Mouse (Mus musculus) naive thymus-derived CD4-positive, alpha-beta T cell, adult 2 months (primary cell): ENCODE measurements at regions not wholly inside any gene's neighbourhood (a gene's known extent, or its start where the extent isn't known, plus 50 kb on each side); places are given as distances from the start of the nearest gene placed in this dataset.

Experiments used
- DNase-seq: peaks from one replicate; pipeline ENCODE4 v3.0.0-alpha.2; 2011; ENCODE audit warnings: low read depth

DNA sequence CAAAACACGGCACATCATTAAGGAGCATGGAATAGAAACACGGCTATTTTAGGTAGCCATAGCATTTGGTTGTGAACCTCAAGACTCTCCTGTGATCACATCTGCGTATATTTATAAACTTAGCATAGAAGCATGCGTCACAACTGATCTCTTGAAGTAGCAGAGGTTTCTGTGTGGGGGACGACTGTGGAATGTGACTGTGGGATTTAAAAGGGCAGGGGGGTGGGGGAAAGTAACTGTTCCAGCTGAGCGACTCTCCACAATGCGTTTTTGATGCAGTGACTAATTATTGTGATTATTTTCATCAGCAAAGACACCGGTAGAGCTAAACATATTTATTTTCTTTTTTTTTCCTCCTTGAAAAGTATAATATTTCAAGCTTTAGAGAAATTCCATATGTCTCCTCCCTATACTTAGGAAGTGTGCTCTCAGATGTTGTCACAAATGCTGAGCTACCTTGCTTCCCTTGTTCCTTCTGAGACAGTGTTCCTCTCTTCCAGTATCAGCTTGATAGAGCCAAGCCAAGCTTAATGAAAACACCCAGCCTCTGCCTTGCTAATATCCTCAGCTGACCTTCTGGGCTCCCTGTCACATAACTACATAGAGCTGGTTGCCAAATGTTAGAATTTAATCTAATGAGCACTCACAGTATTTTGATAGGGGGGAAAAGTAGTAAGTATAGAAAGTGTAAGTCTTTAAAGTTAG is 75.0 kb upstream of the Magi3 start:
- DNase-seq, result no peak

DNA sequence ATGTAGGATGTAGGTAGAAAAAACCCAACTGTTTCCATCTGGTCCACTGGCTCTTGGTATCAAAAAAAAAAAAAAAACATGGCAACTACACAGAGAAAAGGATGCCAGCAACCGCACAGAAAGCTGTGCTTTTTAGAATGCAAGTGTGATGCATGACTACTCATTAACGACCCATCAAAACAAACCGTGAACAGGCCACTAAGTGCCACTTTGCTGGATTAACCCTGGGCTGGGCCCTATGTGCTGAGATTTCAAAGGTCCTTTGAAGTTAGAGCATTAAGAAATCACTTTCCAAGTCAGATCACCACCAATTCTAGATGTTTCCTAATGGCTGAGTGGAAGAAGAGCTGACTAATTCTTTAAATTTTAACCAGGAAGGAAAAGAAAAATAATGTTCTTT is 73.7 kb upstream of the Magi3 start:
- DNase-seq, result no peak

DNA sequence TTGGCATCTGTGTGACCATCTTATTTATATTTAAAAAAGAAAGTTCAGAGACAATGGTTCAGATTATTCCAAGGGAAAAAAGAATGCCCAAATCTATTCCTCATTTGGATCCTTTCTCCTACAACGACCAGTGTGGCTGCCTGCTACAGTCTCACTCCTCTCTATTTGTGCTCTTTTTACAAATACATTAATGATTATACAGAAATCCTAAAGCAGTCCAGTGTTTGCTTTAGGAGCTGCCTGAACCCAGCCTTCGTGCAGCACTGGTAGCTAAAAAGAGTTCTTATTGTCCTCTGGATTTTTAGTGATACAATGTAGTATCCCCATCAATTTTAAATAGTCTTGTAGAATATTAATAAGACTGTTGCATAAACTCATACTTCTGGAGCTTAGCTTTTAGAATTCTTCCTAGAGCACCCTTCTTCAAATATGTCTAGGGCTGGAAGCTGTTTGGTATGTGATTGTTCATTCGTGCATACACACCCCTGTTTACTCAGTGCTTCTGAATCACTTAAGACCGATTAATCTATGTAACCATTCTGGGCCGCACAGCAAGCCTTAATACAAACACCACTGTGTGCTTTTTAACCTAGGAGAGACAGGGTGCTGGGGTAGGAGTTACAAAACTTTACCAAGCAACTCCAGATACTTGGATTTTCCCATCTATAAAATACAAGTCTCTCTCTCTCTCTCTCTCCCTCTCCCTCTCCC is 69.0 kb upstream of the Magi3 start:
- DNase-seq, result no peak

DNA sequence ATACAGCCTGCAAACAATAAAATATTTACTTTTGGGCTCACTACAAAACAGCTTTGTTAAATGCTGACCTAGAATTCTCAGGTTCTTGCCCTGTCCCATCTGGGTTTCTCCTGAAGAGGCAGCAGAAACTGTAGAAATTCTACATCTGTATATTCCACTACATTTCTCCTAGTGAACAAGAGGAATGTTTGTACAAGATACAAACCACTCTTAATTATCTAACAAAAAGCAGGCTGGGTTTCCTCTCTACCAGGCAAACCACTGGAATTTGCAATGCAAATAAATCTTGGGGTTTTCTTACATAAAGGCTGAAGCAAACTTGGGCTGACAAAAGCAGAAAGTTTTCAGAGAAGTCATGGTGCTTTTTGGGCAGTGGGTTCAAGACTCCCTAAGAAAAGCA is 67.7 kb upstream of the Magi3 start:
- no peak for DNase-seq

DNA sequence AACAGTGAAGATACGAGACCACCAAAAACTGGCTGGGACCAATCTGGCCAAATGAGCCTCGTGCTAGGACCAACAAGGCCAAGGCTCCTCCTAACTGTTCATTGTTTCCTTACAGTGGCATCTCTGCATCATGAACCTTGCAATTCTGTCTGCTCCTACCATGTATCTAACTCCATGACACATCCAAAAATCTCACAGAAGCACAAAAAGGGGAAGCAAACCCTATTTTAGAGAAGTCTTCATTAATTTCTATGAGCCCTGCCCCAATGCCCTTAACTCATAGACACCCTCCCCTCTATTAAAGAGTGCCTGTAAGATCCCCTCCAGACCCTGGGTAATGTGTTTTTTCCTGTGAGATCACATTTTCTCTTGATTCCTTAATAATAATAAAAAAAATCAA is 64.8 kb upstream of the Magi3 start:
- DNase-seq, result no peak

DNA sequence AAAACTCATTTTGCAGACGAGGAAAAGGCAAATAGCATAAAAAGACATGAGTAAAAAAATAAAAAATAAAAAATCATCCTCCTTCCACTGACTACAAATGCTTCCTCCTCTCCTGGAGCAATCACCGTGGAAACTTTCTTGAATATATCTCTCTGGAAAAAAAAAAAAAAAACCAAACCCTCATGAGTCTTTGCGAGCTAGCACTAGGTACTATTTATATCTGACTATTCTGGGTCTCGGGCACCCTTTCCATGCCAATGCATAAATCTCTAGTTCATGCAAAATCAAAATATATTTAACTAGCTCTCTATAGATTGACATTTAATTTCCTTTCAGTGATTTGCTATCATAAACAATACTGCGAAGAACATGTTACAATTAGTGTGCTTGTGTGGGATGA is 63.7 kb upstream of the Magi3 start:
- DNase-seq, result no peak

DNA sequence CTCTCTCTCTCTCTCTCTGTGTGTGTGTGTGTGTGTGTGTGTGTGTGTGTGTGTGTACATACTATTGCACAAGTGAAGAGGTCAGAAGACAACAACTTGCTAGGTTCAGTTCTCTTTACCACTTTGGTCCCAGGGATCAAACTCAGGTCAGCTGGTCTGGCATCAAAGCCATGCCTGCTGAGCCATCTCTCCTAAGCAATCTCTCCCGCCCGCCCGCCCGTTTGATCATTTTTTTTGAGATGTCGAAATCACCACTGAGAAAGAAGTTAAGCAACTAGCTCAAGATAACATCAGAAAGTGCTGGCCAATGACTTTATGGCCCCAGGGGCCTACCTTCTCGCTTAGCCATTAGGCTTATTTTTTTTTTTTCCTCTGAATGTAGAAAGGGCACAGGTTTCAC is 59.3 kb upstream of the Magi3 start:
- no peak for DNase-seq

DNA sequence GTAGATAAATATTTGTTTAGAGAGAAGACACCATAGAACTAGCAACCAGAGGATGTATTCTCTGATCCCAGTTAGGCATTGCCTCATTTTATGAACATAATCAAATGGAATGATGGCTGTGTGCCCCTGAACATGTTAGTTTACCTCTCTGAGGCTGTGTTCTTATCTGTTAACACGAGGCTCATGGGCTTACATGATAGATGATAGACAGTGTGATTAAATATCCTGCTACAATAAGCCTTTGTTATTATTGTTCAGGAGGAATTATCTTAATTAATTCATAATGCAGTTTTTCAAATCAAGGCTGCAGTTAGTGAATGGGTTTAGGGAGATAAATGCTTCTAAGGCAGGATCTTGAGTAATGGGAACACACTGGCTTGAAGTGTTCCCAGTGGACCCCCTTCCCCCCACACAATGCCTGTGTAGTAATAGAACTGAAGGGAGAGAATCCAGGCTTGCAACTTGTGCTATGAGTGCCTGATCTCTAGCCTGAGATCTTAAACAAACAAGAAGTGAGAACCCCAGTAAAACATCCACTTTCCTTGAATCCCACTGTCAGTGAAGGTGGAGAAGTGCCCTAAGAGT is 54.6 kb upstream of the Magi3 start:
- no peak for DNase-seq

DNA sequence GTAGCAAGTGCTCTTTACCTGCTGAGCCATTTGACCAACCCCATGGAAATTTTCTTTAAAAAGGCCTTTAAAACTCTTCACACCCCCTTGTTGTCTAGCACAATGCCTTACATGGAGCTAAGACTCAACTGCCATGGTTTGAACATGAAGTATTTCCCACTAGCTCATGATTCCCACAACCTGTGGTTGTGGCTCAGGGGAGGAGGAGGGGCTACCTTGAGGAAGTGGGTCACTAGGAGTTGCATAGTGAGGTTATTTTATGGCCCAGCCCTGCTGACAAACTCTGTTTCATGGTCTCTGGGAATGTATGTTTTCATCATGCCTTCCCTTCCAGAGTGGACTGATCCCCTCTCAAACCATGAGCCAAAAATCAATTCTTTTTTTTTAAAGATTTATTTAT is 53.9 kb upstream of the Magi3 start:
- no peak for DNase-seq
